Mouse (Mus musculus): ENCODE measurements around the gene Clasp1. TPM values are rescaled to one million over a fixed set of nuclear protein-coding genes. Genes with fewer than 3 reads are reported as not detected.

Clasp1 gene
- polyA plus RNA-seq, 1 experiment from 2014 or later: 41.1 TPM

GRCm38 (mm10) chr1:118388127-118388756 lies 616 bp upstream of the Clasp1 start:
- H3K4me2 ChIP-seq: peak overlapping the region; percentile 81
- peak overlapping the region; percentile 92 for H3K4me3 ChIP-seq (ENCODE audit: low read depth, low read length)
- peaks cover 14% of the 10 kb centered on the region for H3K4me1 ChIP-seq (replicated peaks; ENCODE audit: control insufficient read depth, insufficient read depth, low read length)
- peak; percentile 35 for ATAC-seq (replicated peaks; ENCODE audit: low FRiP score)
- no peaks in the 10 kb centered on the region for H3K36me3 ChIP-seq (ENCODE audit: control insufficient read depth, insufficient read depth, low read length)
- DNase-seq (ENCODE audit: low spot score): peak; percentile 76
- no peaks in the 10 kb centered on the region for H3K9me3 ChIP-seq (ENCODE audit: control insufficient read depth, low read length)
- H3K27ac ChIP-seq (ENCODE audit: low read depth, low read length): peak overlapping the region; percentile 79
- under 1% methylated on average over 19 of the region's 19 CpGs for WGBS
- no peaks in the 10 kb centered on the region for H3K27me3 ChIP-seq (replicated peaks; ENCODE audit: control insufficient read depth, insufficient read depth, low read length)
- peak overlapping the region; percentile 71 for H3K9ac ChIP-seq (ENCODE audit: low read depth, low read length)

- no peaks in the 10 kb centered on the region for H3K27me3 ChIP-seq (replicated peaks; ENCODE audit: control insufficient read depth, insufficient read depth, low read length)
- peaks cover 14% of the 10 kb centered on the region for H3K4me1 ChIP-seq (replicated peaks; ENCODE audit: control insufficient read depth, insufficient read depth, low read length)
- peak overlapping the region; percentile 81 for H3K4me2 ChIP-seq
- peak overlapping the region; percentile 94 for H3K9ac ChIP-seq (ENCODE audit: low read depth, low read length)
- peak overlapping the region; percentile 87 for H3K27ac ChIP-seq (ENCODE audit: low read depth, low read length)
- no peaks in the 10 kb centered on the region for H3K9me3 ChIP-seq (ENCODE audit: control insufficient read depth, low read length)
- WGBS: 1% methylated on average over 44 of the region's 44 CpGs
- ATAC-seq (replicated peaks; ENCODE audit: low FRiP score): peak; percentile 48
- no peaks in the 10 kb centered on the region for H3K36me3 ChIP-seq (ENCODE audit: control insufficient read depth, insufficient read depth, low read length)
- peak; percentile 77 for DNase-seq (ENCODE audit: low spot score)
- peak overlapping the region; percentile 92 for H3K4me3 ChIP-seq (ENCODE audit: low read depth, low read length)
These were observed 802 bp downstream of the Clasp1 start for GRCm38 (mm10) chr1:118389454-118390265.

GRCm38 (mm10) chr1:118390266-118390660 lies 1.4 kb downstream of the Clasp1 start:
- peak overlapping the region; percentile 87 for H3K27ac ChIP-seq (ENCODE audit: low read depth, low read length)

GRCm38 (mm10) chr1:118390871-118391387 lies 2.1 kb downstream of the Clasp1 start:
- peak overlapping the region; percentile 81 for H3K4me2 ChIP-seq
- H3K9me3 ChIP-seq (ENCODE audit: control insufficient read depth, low read length): no peaks in the 10 kb centered on the region
- ATAC-seq (replicated peaks; ENCODE audit: low FRiP score) (no peak), DNase-seq (ENCODE audit: low spot score) (no peak)
- WGBS: 77% methylated on average over 2 of the region's 2 CpGs
- H3K27me3 ChIP-seq (replicated peaks; ENCODE audit: control insufficient read depth, insufficient read depth, low read length): no peaks in the 10 kb centered on the region
- peak overlapping the region; percentile 92; the same call in 1 of the 2 replicates for H3K4me3 ChIP-seq (ENCODE audit: low read depth, low read length)
- H3K4me1 ChIP-seq (replicated peaks; ENCODE audit: control insufficient read depth, insufficient read depth, low read length): peaks cover 14% of the 10 kb centered on the region
- no peak overlapping the region for H3K27ac ChIP-seq (ENCODE audit: low read depth, low read length)
- H3K9ac ChIP-seq (ENCODE audit: low read depth, low read length): no peak overlapping the region
- no peaks in the 10 kb centered on the region for H3K36me3 ChIP-seq (ENCODE audit: control insufficient read depth, insufficient read depth, low read length)

More at GRCm38 (mm10) chr1:118390266-118390660, 1.4 kb downstream of the Clasp1 start:
- Histone ChIP-seq H3K4me1 (replicated peaks; ENCODE audit: control insufficient read depth, insufficient read depth, low read length) (peaks cover 14% of the 10 kb centered on the region), H3K36me3 (ENCODE audit: control insufficient read depth, insufficient read depth, low read length) (no peaks in the 10 kb centered on the region), H3K4me3 (ENCODE audit: low read depth, low read length) (peak overlapping the region; percentile 92), H3K9ac (ENCODE audit: low read depth, low read length) (peak overlapping the region; percentile 94), H3K9me3 (ENCODE audit: control insufficient read depth, low read length) (no peaks in the 10 kb centered on the region), H3K4me2 (peak overlapping the region; percentile 81), H3K27me3 (replicated peaks; ENCODE audit: control insufficient read depth, insufficient read depth, low read length) (no peaks in the 10 kb centered on the region)
- 23% methylated on average over 8 of the region's 8 CpGs for WGBS
- DNase-seq (ENCODE audit: low spot score) (no peak), ATAC-seq (replicated peaks; ENCODE audit: low FRiP score) (no peak)

- H3K36me3 ChIP-seq (ENCODE audit: control insufficient read depth, insufficient read depth, low read length): no peaks in the 10 kb centered on the region
- H3K27ac ChIP-seq (ENCODE audit: low read depth, low read length): no peak overlapping the region
- H3K4me1 ChIP-seq (replicated peaks; ENCODE audit: control insufficient read depth, insufficient read depth, low read length): peaks cover 14% of the 10 kb centered on the region
- DNase-seq (ENCODE audit: low spot score): no peak
- WGBS: 88% methylated on average over 2 of the region's 2 CpGs
- H3K4me3 ChIP-seq (ENCODE audit: low read depth, low read length): no peak overlapping the region
- H3K9ac ChIP-seq (ENCODE audit: low read depth, low read length): no peak overlapping the region
- H3K4me2 ChIP-seq: no peak overlapping the region
- no peaks in the 10 kb centered on the region for H3K9me3 ChIP-seq (ENCODE audit: control insufficient read depth, low read length)
- ATAC-seq (replicated peaks; ENCODE audit: low FRiP score): no peak
- H3K27me3 ChIP-seq (replicated peaks; ENCODE audit: control insufficient read depth, insufficient read depth, low read length): no peaks in the 10 kb centered on the region
These were observed 3.4 kb downstream of the Clasp1 start for GRCm38 (mm10) chr1:118392246-118392645.

GRCm38 (mm10) chr1:118393916-118394315 lies 5.1 kb downstream of the Clasp1 start:
- Histone ChIP-seq H3K36me3 (ENCODE audit: control insufficient read depth, insufficient read depth, low read length) (no peaks in the 10 kb centered on the region), H3K9ac (ENCODE audit: low read depth, low read length) (no peak overlapping the region), H3K4me1 (replicated peaks; ENCODE audit: control insufficient read depth, insufficient read depth, low read length) (peaks cover 9% of the 10 kb centered on the region), H3K27ac (ENCODE audit: low read depth, low read length) (no peak overlapping the region), H3K27me3 (replicated peaks; ENCODE audit: control insufficient read depth, insufficient read depth, low read length) (no peaks in the 10 kb centered on the region), H3K4me2 (no peak overlapping the region), H3K9me3 (ENCODE audit: control insufficient read depth, low read length) (no peaks in the 10 kb centered on the region), H3K4me3 (ENCODE audit: low read depth, low read length) (no peak overlapping the region)
- ATAC-seq (replicated peaks; ENCODE audit: low FRiP score) (no peak), DNase-seq (ENCODE audit: low spot score) (no peak)
- WGBS: 84% methylated on average over 3 of the region's 3 CpGs

- 0 out of 2 replicates have a peak, but pooled peaks cover 2% of the 10 kb centered on the region for H3K4me1 ChIP-seq (replicated peaks; ENCODE audit: control insufficient read depth, insufficient read depth, low read length)
- H3K27me3 ChIP-seq (replicated peaks; ENCODE audit: control insufficient read depth, insufficient read depth, low read length): no peaks in the 10 kb centered on the region
- 91% methylated on average over 9 of the region's 9 CpGs for WGBS
- no peak for ATAC-seq (replicated peaks; ENCODE audit: low FRiP score)
- no peak overlapping the region for H3K4me2 ChIP-seq
- no peak for DNase-seq (ENCODE audit: low spot score)
- no peak overlapping the region for H3K9ac ChIP-seq (ENCODE audit: low read depth, low read length)
- no peaks in the 10 kb centered on the region for H3K36me3 ChIP-seq (ENCODE audit: control insufficient read depth, insufficient read depth, low read length)
- H3K27ac ChIP-seq (ENCODE audit: low read depth, low read length): no peak overlapping the region
- H3K4me3 ChIP-seq (ENCODE audit: low read depth, low read length): no peak overlapping the region
- no peaks in the 10 kb centered on the region for H3K9me3 ChIP-seq (ENCODE audit: control insufficient read depth, low read length)
These were observed 9.0 kb downstream of the Clasp1 start for GRCm38 (mm10) chr1:118397866-118398265.

- H3K9ac ChIP-seq (ENCODE audit: low read depth, low read length): no peak overlapping the region
- 74% methylated on average over 6 of the region's 6 CpGs for WGBS
- peaks cover 4% of the 10 kb centered on the region; the same call in 1 of the 2 replicates for H3K4me1 ChIP-seq (replicated peaks; ENCODE audit: control insufficient read depth, insufficient read depth, low read length)
These were observed 9.7 kb downstream of the Clasp1 start for GRCm38 (mm10) chr1:118398567-118398966.

More at GRCm38 (mm10) chr1:118398567-118398966, 9.7 kb downstream of the Clasp1 start:
- no peaks in the 10 kb centered on the region for H3K9me3 ChIP-seq (ENCODE audit: control insufficient read depth, low read length)
- no peaks in the 10 kb centered on the region for H3K36me3 ChIP-seq (ENCODE audit: control insufficient read depth, insufficient read depth, low read length)
- H3K27me3 ChIP-seq (replicated peaks; ENCODE audit: control insufficient read depth, insufficient read depth, low read length): no peaks in the 10 kb centered on the region
- ATAC-seq (replicated peaks; ENCODE audit: low FRiP score) (no peak), DNase-seq (ENCODE audit: low spot score) (no peak)
- H3K27ac ChIP-seq (ENCODE audit: low read depth, low read length): no peak overlapping the region
- no peak overlapping the region for H3K4me2 ChIP-seq
- H3K4me3 ChIP-seq (ENCODE audit: low read depth, low read length): no peak overlapping the region

All from liver, embryonic 11.5 days (tissue).